Mouse (Mus musculus) CH12.LX (cell line): ENCODE results near the gene Slc35d3. TPM values are rescaled to one million over a fixed set of nuclear protein-coding genes. Genes with fewer than 3 reads are reported as not detected.

ENCODE experiments used
- DNase-seq: peaks from one replicate; pipeline ENCODE4 v3.0.0-alpha.2; 2013; ENCODE audit errors: extremely low read depth
- H3K27ac ChIP-seq: 2 replicates; pipeline ENCODE4 v1.5.1; 2012; ENCODE audit warnings: low read depth, mild to moderate bottlenecking, control low read depth, moderate library complexity; ENCODE audit not compliant: insufficient read depth
- H3K27me3 ChIP-seq: replicated peaks from 2 replicates; pipeline ENCODE3; 2012; ENCODE audit warnings: inconsistent platforms
- H3K36me3 ChIP-seq, 2 experiments: replicated peaks in 1 of 2; 2 replicates each; pipeline versions ENCODE3 to v1.6.1; 2012; ENCODE audit warnings: inconsistent platforms in 1 of 2, low read length in 1 of 2, mild to moderate bottlenecking in 1 of 2, mixed read lengths in 1 of 2, moderate library complexity in 1 of 2; ENCODE audit not compliant: control insufficient read depth in 1 of 2, insufficient read depth in 1 of 2
- H3K4me1 ChIP-seq, 2 experiments: 2 replicates each; pipeline ENCODE4 v1.6.1; 2012; ENCODE audit warnings: inconsistent platforms in 1 of 2, moderate library complexity in 1 of 2; ENCODE audit not compliant: insufficient read depth in 2 of 2, control insufficient read depth in 1 of 2
- H3K4me2 ChIP-seq: 2 replicates; pipeline ENCODE4 v1.6.1; 2012; ENCODE audit warnings: low read depth, mild to moderate bottlenecking, control low read depth; ENCODE audit not compliant: poor library complexity, insufficient read depth, severe bottlenecking
- H3K4me3 ChIP-seq, 3 experiments: fragments of 150-350 bp in 1 of 3; sonication (generic) in 1 of 3; replicated peaks in 1 of 3; 2 replicates each; pipeline versions ENCODE3 to v1.5.1; 2011 to 2012; ENCODE audit warnings: low read depth in 2 of 3, low read length in 2 of 3, mild to moderate bottlenecking in 2 of 3, moderate library complexity in 2 of 3, control low read depth in 1 of 3, improper control_type of control experiment in 1 of 3, inconsistent platforms in 1 of 3, mixed read lengths in 1 of 3; ENCODE audit not compliant: poor library complexity in 1 of 3
- H3K79me2 ChIP-seq: replicated peaks from 2 replicates; pipeline ENCODE4 v1.6.1; 2012; ENCODE audit warnings: mild to moderate bottlenecking, moderate library complexity; ENCODE audit not compliant: control insufficient read depth, poor library complexity, insufficient read depth, severe bottlenecking; ENCODE audit errors: extremely low read depth
- H3K9ac ChIP-seq: 2 replicates; pipeline ENCODE4 v1.6.1; 2012; ENCODE audit warnings: low read depth, mild to moderate bottlenecking, control low read depth, moderate library complexity; ENCODE audit not compliant: insufficient read depth
- H3K9me3 ChIP-seq: replicated peaks from 2 replicates; pipeline ENCODE3; 2012; ENCODE audit warnings: low read length, inconsistent platforms, mixed read lengths
- BHLHE40 ChIP-seq: IDR thresholded peaks from 2 replicates; pipeline ENCODE4 v1.6.1; 2011; ENCODE audit warnings: mild to moderate bottlenecking, low read depth, low read length, improper control_type of control experiment
- CHD2 ChIP-seq: IDR thresholded peaks from 2 replicates; pipeline ENCODE4 v1.6.1; 2011; ENCODE audit warnings: low read length, improper control_type of control experiment
- ELF1 ChIP-seq: IDR thresholded peaks from 2 replicates; pipeline ENCODE4 v1.6.1; 2014; ENCODE audit warnings: low read depth, mild to moderate bottlenecking, inconsistent platforms, low read length, improper control_type of control experiment
- EP300 ChIP-seq: IDR thresholded peaks from 2 replicates; pipeline ENCODE4 v1.6.1; 2011; ENCODE audit warnings: low read length, improper control_type of control experiment
- HCFC1 ChIP-seq: IDR thresholded peaks from 2 replicates; pipeline ENCODE4 v1.6.1; 2012; ENCODE audit warnings: low read depth, mild to moderate bottlenecking, inconsistent platforms, low read length, improper control_type of control experiment
- KAT2A ChIP-seq: IDR thresholded peaks from 2 replicates; pipeline ENCODE4 v1.6.1; 2012; ENCODE audit warnings: low read length, improper control_type of control experiment, inconsistent platforms; ENCODE audit not compliant: insufficient replicate concordance
- MAFK ChIP-seq: IDR thresholded peaks from 2 replicates; pipeline ENCODE4 v1.6.1; 2011; ENCODE audit warnings: low read length, improper control_type of control experiment; ENCODE audit not compliant: insufficient replicate concordance
- MAX ChIP-seq: IDR thresholded peaks from 2 replicates; pipeline ENCODE4 v1.6.1; 2011; ENCODE audit warnings: low read length, improper control_type of control experiment
- MAZ ChIP-seq: IDR thresholded peaks from 2 replicates; pipeline ENCODE4 v1.6.1; 2012; ENCODE audit warnings: low read depth, mild to moderate bottlenecking, inconsistent platforms, low read length, improper control_type of control experiment, moderate library complexity
- MEF2A ChIP-seq: IDR thresholded peaks from 2 replicates; pipeline ENCODE4 v1.6.1; 2014; ENCODE audit warnings: low read depth, mild to moderate bottlenecking, inconsistent platforms, low read length, improper control_type of control experiment, borderline replicate concordance
- MXI1 ChIP-seq: IDR thresholded peaks from 2 replicates; pipeline ENCODE4 v1.6.1; 2011; ENCODE audit warnings: mild to moderate bottlenecking, low read depth, low read length, improper control_type of control experiment
- MYC ChIP-seq: IDR thresholded peaks from 2 replicates; pipeline ENCODE4 v1.6.1; 2011; ENCODE audit warnings: low read depth, mild to moderate bottlenecking, improper control_type of control experiment, low read length
- NELFE ChIP-seq: IDR thresholded peaks from 2 replicates; pipeline ENCODE4 v1.6.1; 2011; ENCODE audit warnings: low read depth, low read length, improper control_type of control experiment
- PAX5 ChIP-seq: IDR thresholded peaks from 2 replicates; pipeline ENCODE4 v1.6.1; 2012; ENCODE audit warnings: low read length, inconsistent platforms, mixed read lengths
- RAD21 ChIP-seq: IDR thresholded peaks from 2 replicates; pipeline ENCODE4 v1.6.1; 2011; ENCODE audit warnings: low read depth, mild to moderate bottlenecking, low read length, improper control_type of control experiment, moderate library complexity
- RCOR1 ChIP-seq: conservative IDR thresholded peaks from 2 replicates; pipeline ENCODE4 v1.6.1; 2012; ENCODE audit warnings: low read depth, mild to moderate bottlenecking, inconsistent platforms, low read length, improper control_type of control experiment
- SIN3A ChIP-seq: IDR thresholded peaks from 2 replicates; pipeline ENCODE4 v1.6.1; 2012; ENCODE audit warnings: low read length, improper control_type of control experiment, inconsistent platforms
- TBP ChIP-seq: conservative IDR thresholded peaks from 2 replicates; pipeline ENCODE4 v1.6.1; 2011; ENCODE audit warnings: low read depth, low read length, improper control_type of control experiment
- TCF12 ChIP-seq: IDR thresholded peaks from 2 replicates; pipeline ENCODE4 v1.6.1; 2014; ENCODE audit warnings: low read depth, mild to moderate bottlenecking, inconsistent platforms, low read length, improper control_type of control experiment
- UBTF ChIP-seq: IDR thresholded peaks from 2 replicates; pipeline ENCODE4 v1.6.1; 2012; ENCODE audit warnings: low read depth, mild to moderate bottlenecking, inconsistent platforms, low read length, improper control_type of control experiment, moderate library complexity
- ZC3H11A ChIP-seq: IDR thresholded peaks from 2 replicates; pipeline ENCODE4 v1.6.1; 2012; ENCODE audit warnings: low read depth, mild to moderate bottlenecking, inconsistent platforms, low read length, improper control_type of control experiment
- ZKSCAN1 ChIP-seq: IDR thresholded peaks from 2 replicates; pipeline ENCODE4 v1.6.1; 2012; ENCODE audit warnings: low read depth, inconsistent platforms, low read length, improper control_type of control experiment, borderline replicate concordance
- ZMIZ1 ChIP-seq: IDR thresholded peaks from 2 replicates; pipeline ENCODE4 v1.6.1; 2012; ENCODE audit warnings: low read depth, mild to moderate bottlenecking, inconsistent platforms, low read length, improper control_type of control experiment
- dilution Hi-C: fragments of 300-500 bp; cut with MboI; formaldehyde crosslinking; loops from 2 replicates; pipeline ENCODE4 v1.14.3; 2020; ENCODE audit warnings: low sequenced_read_pairs; ENCODE audit not compliant: extremely low pct_unique_long_range_greater_than_20kb, extremely low pct_ligation_motif_present
- in situ Hi-C: fragments of 300-500 bp; cut with MboI; formaldehyde crosslinking; loops from 3 replicates; pipeline ENCODE4 v1.14.3; 2019; ENCODE audit warnings: low sequenced_read_pairs, low pct_ligation_motif_present, low pct_unique_long_range_greater_than_20kb, mixed read lengths
- polyA plus RNA-seq: library from polyadenylated mRNA; unstranded; fragments of >175 nt; gene quantifications from 2 replicates; pipeline ENCODE4 v1.2.1, GENCODE M21; 2012; ENCODE audit warnings: low read depth; ENCODE audit not compliant: insufficient read length
- total RNA-seq, 2 experiments: library from RNA; depleted of rRNA; stranded (reverse); fragments of 300-350 nt in 1 of 2; fragments of >200 nt in 1 of 2; gene quantifications; 2 replicates each; pipeline ENCODE4 v1.2.3; 2012 to 2014

Slc35d3 gene
- total and polyA plus RNA-seq, 3 experiments, result 0.40 to 0.93 (median 0.52) TPM

GRCm38 (mm10) chr10:19835887-19836710 lies 15.2 kb downstream of the Slc35d3 start:
- TF ChIP-seq UBTF, result no peak
- no peak for TF ChIP-seq MAX
- no peak for TF ChIP-seq PAX5
- TF ChIP-seq MYC, result no peak
- TF ChIP-seq SIN3A, result no peak
- TF ChIP-seq HCFC1, result no peak
- TF ChIP-seq MAZ, result no peak
- no peak for TF ChIP-seq EP300

DNA sequence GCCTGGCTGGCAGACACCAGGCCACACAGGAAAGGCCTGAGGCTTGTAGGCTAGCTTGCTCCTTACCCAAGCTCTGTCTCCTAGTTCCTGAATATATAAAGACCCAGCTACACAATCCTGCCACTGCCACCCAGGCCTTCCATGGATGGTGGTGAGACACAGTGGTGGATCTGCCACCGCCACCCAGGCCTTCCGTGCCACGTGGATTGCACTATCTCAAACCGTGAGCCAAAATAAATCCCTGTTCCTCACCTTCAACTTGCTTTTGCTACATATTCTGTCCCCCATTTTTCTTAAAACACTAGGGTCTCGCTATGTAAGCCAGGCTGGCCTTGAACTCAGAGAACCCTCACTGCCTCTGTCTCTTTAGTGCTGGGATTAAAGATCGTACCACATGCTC lies 17.0 kb downstream of the Slc35d3 start:
- dilution Hi-C loops (no loop called here), in situ Hi-C loops (no loop called here)
- H3K27ac ChIP-seq, result no peak overlapping the region
- no peaks in the 10 kb centered on the region for H3K27me3 ChIP-seq
- no peaks in the 10 kb centered on the region for H3K4me1 ChIP-seq
- no peaks in the 10 kb centered on the region for H3K79me2 ChIP-seq
- no peak overlapping the region for H3K4me3 ChIP-seq
- no peak overlapping the region for H3K4me2 ChIP-seq
- TF ChIP-seq MYC (no peak), KAT2A (no peak)
- DNase-seq, result no peak
- no peaks in the 10 kb centered on the region for H3K9me3 ChIP-seq
- H3K9ac ChIP-seq, result no peak overlapping the region
- H3K36me3 ChIP-seq, result no peaks in the 10 kb centered on the region

More at GRCm38 (mm10) chr10:19835887-19836710, 15.2 kb downstream of the Slc35d3 start:
- Histone ChIP-seq H3K9ac (no peak overlapping the region), H3K79me2 (no peaks in the 10 kb centered on the region), H3K27me3 (peaks cover 1% of the 10 kb centered on the region), H3K4me3 (no peak overlapping the region), H3K4me1 (no peaks in the 10 kb centered on the region), H3K27ac (no peak overlapping the region), H3K9me3 (no peaks in the 10 kb centered on the region), H3K36me3 (no peaks in the 10 kb centered on the region), H3K4me2 (no peak overlapping the region)
- no peak for DNase-seq
- in situ Hi-C loops, result no loop called here
- dilution Hi-C loops, result no loop called here

DNA sequence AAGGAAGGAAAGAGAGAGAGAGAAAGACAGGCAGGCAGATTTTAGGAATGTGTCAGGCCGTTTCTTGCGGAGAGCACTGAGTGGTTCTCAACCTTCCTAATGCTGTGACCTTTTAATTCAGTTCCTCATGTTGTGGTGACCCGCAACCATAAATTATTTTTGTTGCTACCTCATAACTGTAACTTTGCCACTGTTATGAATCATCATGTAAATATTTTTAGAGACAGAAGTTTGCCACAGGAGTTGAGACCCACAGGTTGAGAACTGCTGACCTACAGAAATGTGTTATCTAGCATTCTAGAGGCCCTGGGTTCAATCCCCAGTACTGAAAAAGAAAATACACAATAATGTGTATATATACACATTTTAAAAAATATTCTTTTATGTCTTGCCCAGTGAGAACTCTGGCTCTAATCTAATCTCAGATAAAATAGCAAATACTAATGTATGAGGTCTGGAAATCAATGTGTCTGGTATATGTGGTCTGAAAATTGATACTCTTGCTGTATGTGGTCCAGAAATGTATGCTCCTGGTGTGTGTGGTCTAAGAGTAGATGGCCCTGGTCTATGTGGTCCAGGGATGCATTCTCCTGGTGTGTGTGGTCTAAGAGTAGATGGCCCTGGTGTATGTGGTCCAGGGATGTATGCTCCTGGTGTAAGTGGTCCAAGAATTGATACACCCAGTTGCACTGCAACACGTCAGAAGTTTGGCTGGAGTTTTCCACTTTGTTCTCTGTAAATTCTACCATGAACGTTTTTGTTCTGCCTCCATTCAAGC lies 20.0 kb downstream of the Slc35d3 start:
- Histone ChIP-seq H3K36me3 (no peaks in the 10 kb centered on the region), H3K79me2 (no peaks in the 10 kb centered on the region), H3K4me1 (no peaks in the 10 kb centered on the region), H3K4me3 (no peak overlapping the region), H3K9ac (no peak overlapping the region), H3K9me3 (no peaks in the 10 kb centered on the region), H3K4me2 (no peak overlapping the region), H3K27ac (no peak overlapping the region), H3K27me3 (peaks cover 2% of the 10 kb centered on the region)
- dilution Hi-C loops (no loop called here), in situ Hi-C loops (no loop called here)
- DNase-seq, result no peak
- TF ChIP-seq ZMIZ1 (no peak), HCFC1 (no peak), MAFK (no peak), MEF2A (no peak), RCOR1 (no peak), NELFE (no peak), BHLHE40 (no peak), TCF12 (no peak), MXI1 (no peak), ZC3H11A (no peak), ELF1 (no peak), TBP (no peak), EP300 (no peak), MYC (no peak), RAD21 (no peak), ZKSCAN1 (no peak), CHD2 (no peak)
